Mouse (Mus musculus) thymus, postnatal 36 days (tissue): Measurements from ENCODE around the gene Tpm4.

Experiments used
- DNase-seq, 2 experiments: peaks; one replicate each; pipeline ENCODE4 v3.0.0; 2022; ENCODE audit warnings: mixed read lengths in 2 of 2

Tpm4 gene

GRCm38 (mm10) chr8:72143256-72143824 lies 8.6 kb downstream of the Tpm4 start:
- no peak for DNase-seq

GRCm38 (mm10) chr8:72144345-72144975 lies 9.7 kb downstream of the Tpm4 start:
- DNase-seq = peak in 1 of 2 experiments; percentile 1

DNA sequence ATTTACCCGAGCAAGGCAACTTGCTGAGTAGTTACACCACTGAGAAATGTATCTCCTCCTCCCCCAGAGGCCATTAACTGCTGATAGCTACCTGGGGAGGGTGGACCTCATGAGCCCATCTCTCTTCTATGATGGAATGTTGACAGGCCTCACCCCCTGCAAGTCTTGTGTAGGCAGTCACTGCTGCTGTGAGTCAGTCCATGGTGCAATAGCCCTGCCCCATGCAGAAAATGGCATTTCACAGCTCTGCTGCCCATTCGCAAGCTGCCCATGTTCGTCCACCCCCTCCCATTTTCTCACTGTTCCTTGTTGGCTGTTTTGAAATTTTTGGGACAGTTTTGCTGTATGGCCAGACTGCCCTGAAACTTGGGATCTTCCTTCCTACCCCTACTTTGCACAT lies 10.7 kb downstream of the Tpm4 start:
- peak in 1 of 2 experiments; percentile 2 for DNase-seq

DNA sequence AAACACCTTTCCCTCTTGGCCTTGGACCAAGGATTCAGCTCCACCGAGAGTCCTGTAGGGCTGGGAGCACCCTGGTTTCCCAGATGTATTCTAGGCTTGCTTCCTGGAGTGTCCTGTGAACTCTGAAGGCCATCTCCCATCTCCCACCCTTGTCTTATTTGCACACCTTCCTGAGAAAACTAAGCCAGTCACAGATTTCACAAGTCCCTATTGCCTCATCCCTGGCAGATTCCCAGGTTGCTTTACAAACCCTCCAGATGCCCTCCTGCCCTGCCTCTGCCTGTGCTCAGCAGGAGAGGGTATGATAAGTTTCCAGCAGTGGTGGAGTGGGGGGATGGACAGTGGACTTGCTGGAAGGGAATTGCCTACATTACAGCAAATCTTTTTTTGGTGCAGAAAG lies 11.3 kb downstream of the Tpm4 start:
- DNase-seq = no peak

- DNase-seq = no peak
Measured at GRCm38 (mm10) chr8:72146556-72146955, 11.8 kb downstream of the Tpm4 start.

DNA sequence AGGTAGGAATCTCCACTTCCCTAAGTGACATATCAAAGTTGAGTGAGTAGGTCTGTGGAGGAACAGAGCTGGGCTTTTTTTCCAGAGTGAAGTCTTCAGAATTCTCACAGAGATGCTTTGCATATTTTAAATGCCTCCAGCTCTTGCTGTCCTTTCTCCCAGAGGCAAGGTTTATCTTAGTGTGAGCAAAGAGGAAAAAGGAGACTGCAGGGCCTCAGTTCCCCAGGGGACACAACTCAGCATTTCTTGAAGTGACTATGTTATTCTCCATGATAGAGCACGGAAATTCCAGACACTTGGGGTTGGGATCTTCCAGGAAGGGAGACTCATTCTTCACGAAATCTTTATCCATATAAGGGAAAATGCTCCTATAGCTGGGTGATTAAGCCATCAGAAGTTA lies 12.5 kb downstream of the Tpm4 start:
- DNase-seq = no peak

GRCm38 (mm10) chr8:72149056-72149455 lies 14.3 kb downstream of the Tpm4 start:
- DNase-seq = no peak

- no peak for DNase-seq
Measured at GRCm38 (mm10) chr8:72151418-72152078, 16.8 kb downstream of the Tpm4 start.

GRCm38 (mm10) chr8:72153382-72153781 lies 18.6 kb downstream of the Tpm4 start:
- DNase-seq = no peak

- no peak for DNase-seq
Measured at GRCm38 (mm10) chr8:72158096-72158495, 23.3 kb downstream of the Tpm4 start.

- no peak for DNase-seq
Measured at GRCm38 (mm10) chr8:72158726-72159125, 24.0 kb downstream of the Tpm4 start.

DNA sequence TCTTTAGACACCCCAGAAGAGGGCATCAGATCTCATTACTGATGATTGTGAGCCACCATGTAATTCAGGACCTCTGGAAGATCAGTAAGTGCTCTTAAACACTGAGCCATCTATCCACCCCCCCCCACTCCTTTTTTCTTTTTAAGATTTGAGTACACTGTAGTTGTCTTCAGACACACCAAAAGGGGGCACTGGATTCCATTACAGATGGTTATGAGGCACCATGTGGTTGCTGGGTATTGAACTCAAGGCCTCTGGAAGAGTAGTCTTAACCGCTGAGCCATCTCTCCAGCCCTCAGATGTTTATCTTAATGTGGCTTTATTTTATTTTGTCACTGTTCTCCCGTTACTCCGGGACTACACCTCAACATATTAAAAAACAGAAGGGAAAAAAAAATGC lies 25.2 kb downstream of the Tpm4 start:
- no peak for DNase-seq

- peak; percentile 99 to 100 for DNase-seq
Measured at GRCm38 (mm10) chr8:72160707-72161697, 26.2 kb downstream of the Tpm4 start, which contains the start of gene Rab8a. TSS of gene Rab8a (plus strand) at chr8:72161200.

- DNase-seq = peak in 1 of 2 experiments; percentile 46
Measured at GRCm38 (mm10) chr8:72162821-72163220, 28.0 kb downstream of the Tpm4 start.

DNA sequence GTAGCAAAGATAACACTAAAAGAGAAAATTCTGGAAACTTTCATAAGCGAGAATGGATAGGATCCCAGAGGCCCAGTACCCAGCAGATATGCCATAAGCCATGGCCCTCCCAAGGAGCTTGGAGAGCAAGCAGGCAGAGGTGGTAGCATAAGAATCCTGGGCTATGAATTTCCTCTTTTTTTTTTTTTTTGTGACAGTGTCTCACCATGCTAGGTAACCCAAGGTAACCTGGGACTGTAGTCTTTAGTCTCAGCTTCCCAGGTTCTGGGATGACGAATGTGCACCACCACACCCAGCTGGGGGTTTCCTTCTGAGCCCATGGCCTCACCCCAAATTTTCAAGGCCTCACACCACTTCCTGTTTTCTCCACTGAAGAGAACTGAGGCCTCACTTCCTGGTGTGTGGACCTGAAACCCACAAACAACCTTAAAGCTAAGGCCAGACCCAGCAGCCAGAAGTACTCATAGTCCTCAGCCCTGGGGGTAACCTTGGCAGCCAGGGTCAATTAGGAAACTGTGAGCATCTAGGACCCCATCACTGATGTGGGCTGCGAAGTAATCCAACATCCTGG lies 34.4 kb downstream of the Tpm4 start:
- peak in 1 of 2 experiments; percentile 44 for DNase-seq

DNA sequence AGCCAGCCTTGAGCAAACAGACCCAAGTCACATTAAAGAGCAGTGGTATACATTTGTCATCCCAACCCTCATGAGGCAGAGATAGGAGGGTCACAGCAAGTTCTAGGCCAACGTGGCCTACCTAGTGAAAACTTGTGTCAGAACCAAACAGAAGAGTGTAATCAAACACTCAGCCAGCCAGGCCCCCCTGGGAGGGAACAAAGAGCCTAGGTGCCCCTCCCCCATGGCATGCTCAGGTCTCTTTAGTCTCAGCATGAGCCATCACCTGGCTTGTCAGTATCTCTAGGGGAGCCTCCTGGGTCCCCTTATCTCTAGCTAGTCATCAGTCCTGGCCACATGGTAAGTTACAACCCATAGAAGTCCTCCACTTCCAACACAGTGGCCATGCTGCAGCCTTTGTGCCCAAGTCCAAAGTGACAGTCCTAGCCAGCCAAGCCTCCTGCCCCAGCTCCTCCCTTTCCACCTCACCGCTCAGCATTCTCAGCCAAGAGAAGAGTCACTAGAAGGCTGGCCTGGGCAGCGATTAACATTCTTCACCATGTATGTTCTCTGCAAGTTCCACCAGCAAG lies 35.0 kb downstream of the Tpm4 start:
- no peak for DNase-seq

DNA sequence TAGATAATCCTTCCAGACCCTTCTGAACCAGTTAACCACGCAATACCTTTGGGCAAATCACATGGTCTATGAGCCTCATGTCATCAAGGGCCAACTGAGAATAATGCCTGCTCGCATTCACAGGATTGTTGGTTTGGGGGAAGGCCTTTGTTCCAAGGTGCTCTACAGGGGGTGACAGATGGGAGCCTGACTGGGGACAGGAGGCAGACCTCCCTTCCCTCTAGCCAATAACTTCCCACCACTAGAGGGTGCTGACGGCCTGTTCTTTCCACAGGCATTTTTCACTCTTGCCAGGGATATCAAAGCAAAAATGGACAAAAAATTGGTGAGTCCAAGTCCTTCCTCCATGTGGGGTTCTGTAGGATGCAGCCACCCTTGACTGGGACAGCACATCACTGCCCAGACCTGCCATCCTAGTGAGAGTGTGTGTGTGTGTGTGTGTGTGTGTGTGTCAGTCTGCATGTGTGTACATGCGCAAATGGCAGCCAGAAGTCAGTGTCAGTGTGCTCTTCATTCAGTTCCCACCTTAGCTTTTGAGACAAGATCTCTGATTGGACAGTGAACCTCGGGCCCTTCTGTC lies 42.7 kb downstream of the Tpm4 start:
- peak; percentile 59 to 67 for DNase-seq

DNA sequence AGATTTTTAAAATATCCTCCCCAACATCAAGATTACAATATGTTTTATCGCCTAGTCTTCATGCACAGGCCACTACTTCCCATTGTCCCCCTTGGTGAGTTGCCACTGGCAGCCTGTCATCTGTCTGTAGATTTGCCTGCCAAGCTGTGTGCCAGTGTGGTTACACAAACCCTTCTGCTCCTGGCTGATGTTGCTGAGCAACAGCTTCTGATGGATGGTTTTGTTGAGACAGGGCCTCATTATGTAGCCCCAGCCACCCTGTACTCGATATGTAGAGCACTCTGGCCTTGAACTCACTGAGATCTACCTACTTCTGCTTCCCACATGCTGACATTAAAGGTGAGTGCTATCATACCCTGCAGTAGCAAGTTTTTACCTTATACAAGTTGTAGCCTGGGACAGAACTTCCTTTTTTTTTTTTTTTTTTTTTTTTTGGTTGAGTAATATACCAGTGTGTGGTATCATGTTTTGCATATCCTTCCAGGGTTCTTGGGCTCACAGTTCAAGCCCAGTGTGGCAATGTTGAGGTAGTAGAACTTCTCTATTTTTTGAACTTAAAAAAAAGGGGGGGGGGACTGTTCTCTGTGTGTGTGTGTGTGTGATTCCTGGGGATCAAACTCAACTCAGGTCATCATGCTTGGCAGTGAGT lies 48.9 kb downstream of the Tpm4 start:
- DNase-seq = no peak

DNA sequence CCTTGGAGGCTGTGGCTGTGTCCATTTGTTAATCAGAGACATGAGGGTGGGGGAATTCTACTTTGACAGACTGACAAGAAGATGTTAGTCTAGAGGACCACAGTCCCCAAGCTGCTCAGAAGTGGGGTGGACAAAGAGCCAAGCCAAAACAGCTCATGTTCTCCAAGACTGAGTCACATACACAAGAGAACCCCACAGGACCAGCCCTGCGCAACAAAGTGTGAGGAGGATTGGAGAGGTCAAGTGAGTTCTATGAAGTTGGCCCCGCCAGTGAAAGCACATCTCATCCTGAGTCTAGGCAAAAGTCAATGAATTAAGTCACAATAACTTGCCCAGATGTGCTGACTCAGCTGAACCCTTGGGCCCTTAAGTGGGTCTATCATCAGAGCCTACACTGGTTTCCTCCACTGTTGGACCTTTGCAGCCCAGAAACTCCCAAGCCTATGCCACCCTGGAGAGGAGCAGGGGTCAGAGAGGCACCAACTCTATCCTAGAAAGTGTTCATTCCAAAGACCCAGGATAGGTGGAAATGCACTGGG lies 53.1 kb downstream of the Tpm4 start:
- DNase-seq = no peak

DNA sequence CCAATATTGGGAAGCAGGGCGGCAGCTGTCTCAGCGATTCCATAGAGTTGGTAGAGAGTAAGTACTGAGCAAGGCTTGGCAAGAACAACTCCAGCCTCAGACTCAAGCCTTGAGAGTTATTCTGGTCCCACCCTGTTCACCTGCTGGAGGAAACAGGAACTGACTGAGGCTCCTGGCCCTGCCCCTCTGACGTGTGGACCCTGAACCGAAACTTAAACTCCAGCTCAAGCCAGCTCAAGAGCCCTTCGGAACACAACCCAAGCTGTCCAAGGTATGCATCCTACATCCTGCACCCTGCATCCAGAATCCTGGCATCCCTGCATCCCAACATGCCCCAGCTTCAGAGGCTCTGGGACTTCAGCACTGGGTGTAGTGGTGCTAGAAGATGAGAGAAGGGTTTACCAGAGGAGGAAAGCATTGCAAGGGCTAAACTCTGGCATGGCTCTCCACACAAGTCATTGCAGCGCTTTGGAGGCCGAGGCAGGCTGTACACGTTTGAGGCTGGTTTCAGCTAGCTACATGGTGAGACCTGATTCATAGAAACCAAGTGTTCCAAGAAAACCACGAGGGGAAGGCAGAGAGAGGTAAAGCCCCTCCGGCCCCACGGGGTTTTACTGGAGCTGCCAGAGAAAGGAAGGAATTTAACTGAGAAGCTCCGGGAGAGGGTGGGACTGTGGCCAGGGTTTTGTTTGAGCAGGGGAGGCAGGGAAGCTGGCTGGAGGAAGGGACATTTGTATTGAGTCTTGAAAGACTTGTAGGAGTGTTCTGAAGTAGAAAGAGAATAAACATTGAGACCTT lies 54.8 kb downstream of the Tpm4 start, which contains the start of gene Hsh2d:
Gene Hsh2d (plus strand): TSS at position 222 of the 798 bp plus-strand sequence.
- DNase-seq = peak; percentile 69 to 73
